Mouse (Mus musculus) kidney, adult 2 months (tissue): ENCODE results near the gene Becn1.

Experiments used
- CTCF ChIP-seq: fragments of 200-500 bp; conservative IDR thresholded peaks from 2 replicates; pipeline ENCODE4 v1.5.1; 2011; ENCODE audit warnings: low read depth, mild to moderate bottlenecking, control low read depth, low read length, moderate library complexity, mixed read lengths; ENCODE audit not compliant: insufficient read depth, insufficient read length
- POLR2A ChIP-seq: fragments of 200-500 bp; IDR thresholded peaks from one replicate; pipeline ENCODE4 v1.6.1; 2011; ENCODE audit warnings: low read depth, low read length, control low read depth

DNA sequence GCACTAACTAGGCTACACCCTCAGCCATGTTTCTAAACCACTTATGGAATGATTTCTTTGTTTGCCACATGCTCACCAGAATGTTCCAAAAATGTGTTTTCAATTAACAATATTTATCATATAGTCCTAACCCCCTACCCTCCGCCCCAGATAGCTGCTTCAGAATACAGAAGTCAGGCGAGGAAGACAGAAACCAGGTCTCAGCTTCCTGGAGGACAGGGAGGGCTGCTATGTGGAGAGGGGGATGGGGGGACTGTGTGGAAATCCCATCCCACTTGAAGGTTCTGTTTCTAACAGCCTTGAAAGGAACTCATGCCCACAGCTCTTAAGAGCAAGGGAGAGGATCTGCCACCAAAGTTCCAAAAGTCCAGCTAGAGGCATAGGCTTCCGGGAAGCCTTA is 47.1 kb upstream of the Becn1 start:
- no peak for TF ChIP-seq CTCF
- no peak for TF ChIP-seq POLR2A
